22 mouse cellular contexts compared by ENCODE assay signal in genomic region chr2:128871656-128872055, GRCm38 (mm10). TPM values are rescaled to one million over a fixed set of nuclear protein-coding genes. Genes with fewer than 3 reads are reported as not detected.
DNase-seq lines count a peak whose midpoint lies in the region; TF ChIP-seq lines count a peak whose summit lies in the region.
"Had no signal": no experiment of that assay in that cellular context is flagged by ENCODE, and none has a peak within 500 bp of the region (broad histone marks: within the 10 kb centered on the region; RNA-seq: fewer than 3 reads in every experiment).

No protein-coding gene starts in this region.

- H3K27me3 ChIP-seq in E14TG2a.4 (ENCODE audit: insufficient read depth, low read length), result peaks cover 27% of the 10 kb centered on the region
- H3K27me3 ChIP-seq: embryonic facial prominence, embryonic 15.5 days; forebrain, embryonic 13.5 days; limb, embryonic 13.5 days; lung, embryonic 15.5 days; neural tube, embryonic 12.5 days had no signal

- peak; percentile 30 for DNase-seq in gastrocnemius, postnatal 25 days
- DNase-seq in gastrocnemius, postnatal 10 days, result no peak
- DNase-seq in NIH3T3 (ENCODE audit: low read depth), result peak; percentile 56
- DNase-seq in frontal cortex, adult 2 months (ENCODE audit: extremely low spot score in 1 of 2, low spot score in 1 of 2), result no peak
- no peak for DNase-seq in cerebellum, postnatal 14 days
- DNase-seq: adrenal gland, postnatal 10 days; cerebellum, adult 11 months; cerebellum, adult 9-11 months; kidney, adult 18-20 months; right cerebral cortex, adult 18-20 months; right cerebral cortex, postnatal 4 days; thymus, adult 2 months; thymus, postnatal 36 days had no signal

- H3K4me3 ChIP-seq in E14TG2a.4 (replicated peaks; ENCODE audit: low read length), result 0 out of 2 replicates have a peak overlapping the region, but pooled peaks have one; percentile 14
- H3K4me3 ChIP-seq: embryonic facial prominence, embryonic 15.5 days; forebrain, embryonic 13.5 days; limb, embryonic 13.5 days; lung, embryonic 15.5 days; neural tube, embryonic 12.5 days had no signal

- TF ChIP-seq CTCF in E14TG2a.4 (conservative IDR thresholded peaks at IDR 0.05; ENCODE audit: low read length), result no peak

- H3K9me3 ChIP-seq in E14TG2a.4 (ENCODE audit: low read length), result no peaks in the 10 kb centered on the region
- H3K9me3 ChIP-seq: embryonic facial prominence, embryonic 15.5 days; forebrain, embryonic 13.5 days; limb, embryonic 13.5 days; lung, embryonic 15.5 days; neural tube, embryonic 12.5 days had no signal

- peaks cover 21% of the 10 kb centered on the region for H3K4me1 ChIP-seq in E14TG2a.4 (replicated peaks; ENCODE audit: low read depth, low read length)
- H3K4me1 ChIP-seq: embryonic facial prominence, embryonic 15.5 days; forebrain, embryonic 13.5 days; lung, embryonic 15.5 days; neural tube, embryonic 12.5 days had no signal

- H3K36me3 ChIP-seq in E14TG2a.4 (ENCODE audit: insufficient read depth, low read length), result no peaks in the 10 kb centered on the region
- H3K36me3 ChIP-seq: embryonic facial prominence, embryonic 15.5 days; limb, embryonic 13.5 days; lung, embryonic 15.5 days; neural tube, embryonic 12.5 days had no signal

RNA-seq across cellular contexts. Expression of gene Fbln7, which starts 8.9 kb away (rescaled TPM):
- total RNA-seq in gastrocnemius, postnatal 25 days (2021), result 1 to 10 TPM; 3.6 to 4.8 TPM
- total RNA-seq in gastrocnemius, postnatal 10 days (2021), result 10 to 100 TPM; 12.1 to 12.8 TPM
- 1.6 and 1.9 TPM in 2 replicates for polyA plus RNA-seq in frontal cortex, adult 2 months (2012; rRNA removed)
- total RNA-seq: common myeloid progenitor, adult 5-6 weeks; megakaryocyte, adult 5-6 weeks had no signal
- polyA plus RNA-seq: activated CD4-positive, CD25-positive, alpha-beta regulatory T cell, adult 4 months had no signal

RNA-seq across cellular contexts. Expression of gene Tmem87b, which starts 53.7 kb away (rescaled TPM):
- 10 to 100 TPM; 10.6 to 12.2 TPM for total RNA-seq in gastrocnemius, postnatal 25 days (2021)
- total RNA-seq in gastrocnemius, postnatal 10 days (2021), result 10 to 100 TPM; 16.2 to 19.3 TPM
- polyA plus RNA-seq in frontal cortex, adult 2 months (2012; rRNA removed), result 24.0 and 28.0 TPM in 2 replicates

Comparison
In these comparisons a context has a peak if more than half of its experiments do, and no peak if none do; other contexts are left out.
1. DNase-seq: peak in gastrocnemius, postnatal 25 days (single experiment) and NIH3T3 (single experiment); none in gastrocnemius, postnatal 10 days (single experiment), frontal cortex, adult 2 months (0 of 2) and cerebellum, postnatal 14 days (0 of 2).